Mouse (Mus musculus): ENCODE data around the gene Spata48. TPM values are rescaled to one million over a fixed set of nuclear protein-coding genes. Genes with fewer than 3 reads are reported as not detected.

Spata48 gene
- polyA plus RNA-seq (2014; fragmentation: Nextera tagmentation; extraction: Ambion mirVana): 0.76 and 1.7 TPM in 2 replicates

DNA sequence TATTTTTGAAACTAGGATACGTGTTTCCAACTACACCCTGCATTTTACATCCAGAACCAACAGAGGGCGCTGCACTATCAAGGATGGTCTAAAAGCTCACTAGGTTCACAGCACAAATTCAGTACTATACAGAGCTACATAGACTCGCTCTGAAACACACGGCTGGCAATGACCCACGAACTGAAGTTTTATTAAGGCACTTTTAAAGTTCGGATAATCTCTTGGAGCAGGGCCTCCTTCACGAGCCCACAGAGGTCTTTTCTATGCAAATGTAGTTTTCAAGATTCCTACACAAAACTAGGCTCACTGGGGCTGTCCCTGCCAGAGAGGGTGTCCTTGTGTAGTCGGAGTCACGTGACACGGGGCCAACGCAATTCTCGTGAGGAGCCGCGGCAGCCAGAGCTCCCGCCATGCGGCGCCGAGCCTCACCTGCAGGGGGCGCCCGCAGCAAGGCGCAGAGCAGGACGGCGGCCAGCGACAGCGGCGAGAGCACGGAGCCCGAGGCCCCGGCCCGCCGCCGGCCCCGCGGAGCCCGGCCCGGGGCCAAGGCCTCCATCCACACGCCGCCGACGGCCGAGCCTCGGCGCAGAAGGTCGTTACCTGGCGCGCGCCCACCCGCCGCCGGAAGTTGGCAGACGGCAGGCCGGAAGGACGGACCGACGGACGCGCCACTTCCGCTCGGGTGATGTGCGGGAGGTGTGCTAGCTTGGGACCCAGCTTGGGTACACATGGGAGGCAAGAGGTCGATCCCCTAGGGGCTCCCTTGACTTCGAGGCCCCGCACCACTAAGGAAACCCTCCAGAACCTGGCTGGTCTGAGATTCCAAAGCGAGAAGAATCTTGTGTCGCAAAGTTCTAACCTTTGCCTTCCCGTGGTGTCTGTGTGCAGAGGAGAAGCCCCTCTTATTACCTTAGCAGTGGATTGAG lies at the start of gene Spata48, which contains the start of gene Zpbp:
TSS of gene Spata48 (plus strand) at position 460 of the 926 bp plus-strand sequence.
TSS of gene Zpbp (minus strand) at position 774 of the 926 bp plus-strand sequence.
- Histone ChIP-seq H3K9me3 (ENCODE audit: control insufficient read depth, low read length) (no peaks in the 10 kb centered on the region), H3K4me3 (ENCODE audit: low read depth, low read length) (peak within 1 kb of the TSS; percentile 54), H3K36me3 (ENCODE audit: control insufficient read depth, insufficient read depth, low read length) (no peaks in the 10 kb centered on the region), H3K4me2 (ENCODE audit: low read depth, low read length) (peak within 1 kb of the TSS; percentile 76), H3K9ac (replicated peaks; ENCODE audit: low read depth, low read length) (peak within 1 kb of the TSS; percentile 56), H3K27ac (ENCODE audit: low read depth, low read length) (peak within 1 kb of the TSS; percentile 69), H3K27me3 (ENCODE audit: control insufficient read depth, insufficient read depth, low read length) (no peaks in the 10 kb centered on the region), H3K4me1 (ENCODE audit: control insufficient read depth, insufficient read depth, low read length) (no peaks in the 10 kb centered on the region)
- ATAC-seq (ENCODE audit: low read depth): peak; percentile 97
- WGBS: 4% methylated on average over 61 of the region's 66 CpGs

DNA sequence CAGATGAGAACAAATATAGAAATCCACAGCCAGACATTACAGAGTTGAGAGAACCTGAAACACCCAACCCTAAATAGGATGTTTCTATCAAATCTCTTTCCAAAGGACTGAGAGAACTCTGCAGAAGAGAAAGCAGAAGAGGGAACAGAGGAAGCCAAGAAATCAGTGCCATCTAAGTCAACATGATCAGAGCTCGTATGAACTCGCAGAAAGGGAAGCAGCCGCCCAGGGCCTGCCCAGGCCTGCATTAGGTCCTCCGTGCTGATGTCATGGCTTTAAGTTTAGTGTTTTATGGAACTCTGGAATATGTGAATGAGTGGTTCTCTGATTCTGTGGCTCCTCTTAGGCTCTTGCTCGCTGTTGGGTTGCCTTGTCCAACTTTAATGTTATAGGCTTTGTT lies 47.7 kb upstream of the Spata48 start:
- no peak for ATAC-seq (ENCODE audit: low read depth)
- Histone ChIP-seq H3K27me3 (ENCODE audit: control insufficient read depth, insufficient read depth, low read length) (no peaks in the 10 kb centered on the region), H3K27ac (ENCODE audit: low read depth, low read length) (no peak overlapping the region), H3K4me3 (ENCODE audit: low read depth, low read length) (no peak overlapping the region), H3K4me1 (ENCODE audit: control insufficient read depth, insufficient read depth, low read length) (no peaks in the 10 kb centered on the region), H3K4me2 (ENCODE audit: low read depth, low read length) (no peak overlapping the region), H3K9me3 (ENCODE audit: control insufficient read depth, low read length) (no peaks in the 10 kb centered on the region), H3K36me3 (ENCODE audit: control insufficient read depth, insufficient read depth, low read length) (no peaks in the 10 kb centered on the region), H3K9ac (replicated peaks; ENCODE audit: low read depth, low read length) (no peak overlapping the region)
- WGBS: 91% methylated on average over 5 of the region's 5 CpGs

DNA sequence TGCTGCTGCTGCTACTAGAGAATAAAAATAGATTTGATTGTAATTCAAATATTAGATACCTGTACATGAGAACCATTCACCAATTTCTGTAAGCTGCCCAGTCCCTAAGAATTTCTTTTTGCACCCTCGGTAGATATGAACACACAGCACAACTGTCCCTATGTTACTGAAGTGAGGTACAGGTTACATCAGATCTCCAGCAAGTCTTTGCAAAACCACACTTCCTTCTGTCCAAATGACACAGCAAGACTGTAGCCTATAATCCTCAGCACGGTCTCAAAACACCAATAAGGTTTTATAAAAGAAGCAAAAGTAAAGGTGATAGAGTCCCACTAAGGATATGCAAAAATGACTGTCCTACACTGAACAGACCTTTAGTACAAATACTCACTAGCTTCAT lies 44.5 kb upstream of the Spata48 start:
- Histone ChIP-seq H3K4me1 (ENCODE audit: control insufficient read depth, insufficient read depth, low read length) (no peaks in the 10 kb centered on the region), H3K36me3 (ENCODE audit: control insufficient read depth, insufficient read depth, low read length) (no peaks in the 10 kb centered on the region), H3K9ac (replicated peaks; ENCODE audit: low read depth, low read length) (no peak overlapping the region), H3K27me3 (ENCODE audit: control insufficient read depth, insufficient read depth, low read length) (no peaks in the 10 kb centered on the region), H3K9me3 (ENCODE audit: control insufficient read depth, low read length) (no peaks in the 10 kb centered on the region), H3K4me3 (ENCODE audit: low read depth, low read length) (no peak overlapping the region), H3K27ac (ENCODE audit: low read depth, low read length) (no peak overlapping the region), H3K4me2 (ENCODE audit: low read depth, low read length) (no peak overlapping the region)
- ATAC-seq (ENCODE audit: low read depth): no peak
- 83% methylated on average over 2 of the region's 2 CpGs for WGBS

DNA sequence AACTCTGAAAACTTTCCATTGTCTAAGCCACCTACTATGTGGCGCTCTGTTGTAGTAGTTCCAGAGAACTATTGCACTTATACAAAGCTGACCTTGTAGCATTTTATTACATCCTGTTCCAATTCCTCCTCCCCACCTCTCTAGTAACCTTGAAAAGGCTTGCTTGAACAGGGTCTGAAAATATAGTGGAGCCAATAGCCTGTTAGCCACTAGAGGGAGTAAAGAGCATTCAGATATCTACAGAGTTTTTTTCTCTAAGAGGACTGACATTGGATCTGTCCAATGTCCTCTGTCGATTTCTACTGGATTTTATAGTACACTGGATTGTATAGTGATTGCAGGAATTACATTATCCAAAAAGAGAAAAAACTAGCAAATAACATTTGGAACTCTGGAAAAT lies 6.9 kb upstream of the Spata48 start:
- H3K4me2 ChIP-seq (ENCODE audit: low read depth, low read length): no peak overlapping the region
- no peak overlapping the region for H3K27ac ChIP-seq (ENCODE audit: low read depth, low read length)
- no peaks in the 10 kb centered on the region for H3K4me1 ChIP-seq (ENCODE audit: control insufficient read depth, insufficient read depth, low read length)
- H3K4me3 ChIP-seq (ENCODE audit: low read depth, low read length): no peak overlapping the region
- H3K27me3 ChIP-seq (ENCODE audit: control insufficient read depth, insufficient read depth, low read length): no peaks in the 10 kb centered on the region
- ATAC-seq (ENCODE audit: low read depth): peak; percentile 46; the same call in 1 of the 2 replicates
- H3K36me3 ChIP-seq (ENCODE audit: control insufficient read depth, insufficient read depth, low read length): no peaks in the 10 kb centered on the region
- H3K9ac ChIP-seq (replicated peaks; ENCODE audit: low read depth, low read length): no peak overlapping the region
- H3K9me3 ChIP-seq (ENCODE audit: control insufficient read depth, low read length): no peaks in the 10 kb centered on the region
- WGBS: 36% methylated on average over 2 of the region's 2 CpGs

DNA sequence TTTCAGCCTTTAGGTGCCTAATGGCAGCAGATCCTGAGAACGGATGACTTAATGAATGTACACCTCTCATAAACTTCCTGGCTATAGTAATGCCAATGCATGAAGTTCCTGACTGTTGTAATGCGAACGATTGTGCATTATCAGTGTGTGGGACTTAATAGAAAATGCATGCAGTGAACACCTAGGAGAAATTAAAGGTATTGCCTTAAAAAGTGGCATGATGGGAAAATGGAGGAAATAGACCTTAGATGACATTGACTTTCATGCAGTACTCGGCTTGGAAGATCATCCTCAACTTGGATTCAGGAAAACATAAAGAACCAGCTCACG lies 632 bp downstream of the Spata48 start:
- Histone ChIP-seq H3K4me2 (ENCODE audit: low read depth, low read length) (peak overlapping the region; percentile 76), H3K4me1 (ENCODE audit: control insufficient read depth, insufficient read depth, low read length) (no peaks in the 10 kb centered on the region), H3K9me3 (ENCODE audit: control insufficient read depth, low read length) (no peaks in the 10 kb centered on the region), H3K36me3 (ENCODE audit: control insufficient read depth, insufficient read depth, low read length) (no peaks in the 10 kb centered on the region), H3K9ac (replicated peaks; ENCODE audit: low read depth, low read length) (peak overlapping the region; percentile 56), H3K4me3 (ENCODE audit: low read depth, low read length) (peak overlapping the region; percentile 54), H3K27ac (ENCODE audit: low read depth, low read length) (peak overlapping the region; percentile 69; the same call in 1 of the 2 replicates), H3K27me3 (ENCODE audit: control insufficient read depth, insufficient read depth, low read length) (no peaks in the 10 kb centered on the region)
- 80% methylated on average over 5 of the region's 5 CpGs for WGBS
- no peak; the same call in none of the 2 replicates for ATAC-seq (ENCODE audit: low read depth)

DNA sequence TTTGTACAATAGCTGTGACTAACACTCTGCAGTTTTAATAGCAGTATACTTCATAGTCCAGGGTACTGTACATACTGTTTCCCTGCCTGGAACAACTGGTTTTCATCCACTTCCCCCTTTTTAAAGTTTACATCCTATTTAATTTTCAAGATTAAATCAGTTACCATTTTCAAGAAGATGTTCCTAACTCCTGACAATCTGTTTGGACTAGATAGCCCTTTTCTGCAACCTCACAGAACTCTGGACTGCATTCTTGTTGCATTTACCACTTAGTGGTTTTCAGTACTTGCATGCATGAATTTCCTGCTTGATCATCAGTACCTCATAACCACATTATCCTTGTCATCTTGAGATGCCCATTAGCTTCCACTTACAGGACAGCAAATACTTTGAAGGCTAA lies 7.0 kb downstream of the Spata48 start:
- Histone ChIP-seq H3K4me3 (ENCODE audit: low read depth, low read length) (no peak overlapping the region), H3K4me2 (ENCODE audit: low read depth, low read length) (no peak overlapping the region), H3K9me3 (ENCODE audit: control insufficient read depth, low read length) (no peaks in the 10 kb centered on the region), H3K4me1 (ENCODE audit: control insufficient read depth, insufficient read depth, low read length) (no peaks in the 10 kb centered on the region), H3K27me3 (ENCODE audit: control insufficient read depth, insufficient read depth, low read length) (no peaks in the 10 kb centered on the region), H3K27ac (ENCODE audit: low read depth, low read length) (no peak overlapping the region), H3K36me3 (ENCODE audit: control insufficient read depth, insufficient read depth, low read length) (no peaks in the 10 kb centered on the region), H3K9ac (replicated peaks; ENCODE audit: low read depth, low read length) (no peak overlapping the region)
- no peak for ATAC-seq (ENCODE audit: low read depth)

DNA sequence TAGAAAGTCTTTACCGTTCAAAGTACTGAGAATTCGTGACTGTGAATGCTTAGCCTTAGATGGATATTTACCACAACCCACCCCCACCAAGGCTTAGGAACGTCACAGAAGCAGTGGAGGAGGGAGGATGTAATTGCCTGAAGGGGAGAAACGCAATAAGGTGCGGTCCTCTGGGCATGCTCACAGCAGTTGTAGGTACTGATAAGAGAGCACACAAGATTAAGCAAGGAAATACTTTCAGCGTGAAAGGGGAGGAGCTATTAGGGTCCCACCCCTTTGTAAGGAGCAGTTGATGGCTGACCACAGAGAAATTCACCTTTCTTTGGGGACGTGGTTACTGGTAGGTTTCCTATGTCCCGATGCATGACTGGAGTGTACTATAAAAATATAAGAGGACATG lies 22.5 kb downstream of the Spata48 start:
- no peak overlapping the region for H3K4me2 ChIP-seq (ENCODE audit: low read depth, low read length)
- no peaks in the 10 kb centered on the region for H3K36me3 ChIP-seq (ENCODE audit: control insufficient read depth, insufficient read depth, low read length)
- no peak overlapping the region for H3K9ac ChIP-seq (replicated peaks; ENCODE audit: low read depth, low read length)
- no peaks in the 10 kb centered on the region for H3K27me3 ChIP-seq (ENCODE audit: control insufficient read depth, insufficient read depth, low read length)
- no peaks in the 10 kb centered on the region for H3K4me1 ChIP-seq (ENCODE audit: control insufficient read depth, insufficient read depth, low read length)
- H3K4me3 ChIP-seq (ENCODE audit: low read depth, low read length): no peak overlapping the region
- no peak overlapping the region for H3K27ac ChIP-seq (ENCODE audit: low read depth, low read length)
- no peaks in the 10 kb centered on the region for H3K9me3 ChIP-seq (ENCODE audit: control insufficient read depth, low read length)
- ATAC-seq (ENCODE audit: low read depth): no peak
- 54% methylated on average over 8 of the region's 8 CpGs for WGBS

DNA sequence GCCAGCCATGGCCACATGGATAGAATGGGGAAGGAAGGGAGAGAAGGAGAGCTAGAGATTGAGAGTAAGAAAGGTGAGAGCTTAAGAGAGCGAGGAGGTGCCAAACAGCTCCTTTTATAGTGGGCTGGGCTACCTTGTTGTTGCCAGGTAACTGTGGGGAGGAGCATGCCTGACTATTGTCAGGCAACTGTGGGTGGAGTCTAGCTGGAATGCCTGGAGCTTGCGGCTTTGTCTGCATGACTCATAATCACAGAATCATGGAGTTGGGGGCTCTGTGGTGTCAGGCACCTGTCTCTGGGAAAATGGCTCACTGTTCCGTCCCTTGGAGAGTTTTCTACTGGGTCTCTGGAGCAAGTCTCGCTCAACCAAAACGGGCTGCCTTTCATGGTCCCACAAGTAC lies 30.1 kb downstream of the Spata48 start:
- H3K36me3 ChIP-seq (ENCODE audit: control insufficient read depth, insufficient read depth, low read length): no peaks in the 10 kb centered on the region
- H3K9ac ChIP-seq (replicated peaks; ENCODE audit: low read depth, low read length): no peak overlapping the region
- WGBS: 70% methylated on average over 5 of the region's 5 CpGs

DNA sequence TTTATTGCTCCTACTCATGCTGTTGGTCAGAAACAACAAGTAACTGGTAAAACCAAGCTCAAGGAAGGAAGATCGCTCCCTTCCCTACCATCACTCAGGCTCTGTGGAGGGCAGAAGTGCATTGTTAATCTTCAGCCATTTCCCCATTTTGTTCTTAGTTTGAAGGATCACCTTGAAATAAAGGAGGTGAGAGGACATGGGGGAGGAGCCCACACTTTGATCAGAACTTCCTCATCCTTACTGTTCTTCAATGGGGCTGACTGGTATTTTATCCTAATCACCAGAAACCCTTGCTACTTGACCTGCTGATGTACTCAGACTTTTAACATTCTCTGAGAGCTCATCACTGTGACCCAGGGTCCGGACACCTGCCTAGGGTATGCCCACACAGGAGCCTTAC lies 33.8 kb downstream of the Spata48 start:
- Histone ChIP-seq H3K4me1 (ENCODE audit: control insufficient read depth, insufficient read depth, low read length) (no peaks in the 10 kb centered on the region), H3K36me3 (ENCODE audit: control insufficient read depth, insufficient read depth, low read length) (no peaks in the 10 kb centered on the region), H3K27me3 (ENCODE audit: control insufficient read depth, insufficient read depth, low read length) (no peaks in the 10 kb centered on the region), H3K27ac (ENCODE audit: low read depth, low read length) (no peak overlapping the region), H3K4me2 (ENCODE audit: low read depth, low read length) (no peak overlapping the region), H3K4me3 (ENCODE audit: low read depth, low read length) (no peak overlapping the region), H3K9ac (replicated peaks; ENCODE audit: low read depth, low read length) (no peak overlapping the region), H3K9me3 (ENCODE audit: control insufficient read depth, low read length) (no peaks in the 10 kb centered on the region)
- WGBS: 93% methylated on average over 2 of the region's 2 CpGs
- ATAC-seq (ENCODE audit: low read depth): no peak

More for the DNA sequence above, 30.1 kb downstream of the Spata48 start:
- Histone ChIP-seq H3K4me1 (ENCODE audit: control insufficient read depth, insufficient read depth, low read length) (no peaks in the 10 kb centered on the region), H3K9me3 (ENCODE audit: control insufficient read depth, low read length) (no peaks in the 10 kb centered on the region), H3K4me3 (ENCODE audit: low read depth, low read length) (no peak overlapping the region), H3K27me3 (ENCODE audit: control insufficient read depth, insufficient read depth, low read length) (no peaks in the 10 kb centered on the region), H3K27ac (ENCODE audit: low read depth, low read length) (no peak overlapping the region), H3K4me2 (ENCODE audit: low read depth, low read length) (no peak overlapping the region)
- ATAC-seq (ENCODE audit: low read depth): no peak
